Mouse (Mus musculus) liver, adult 2 months (tissue): Measurements from ENCODE around the gene Morc3. TPM values are rescaled to one million over a fixed set of nuclear protein-coding genes. Genes with fewer than 3 reads are reported as not detected.

Experiments used
- DNase-seq: peaks from one replicate; pipeline ENCODE4 v3.0.0-alpha.2; 2011; ENCODE audit warnings: low read depth, low spot score; ENCODE audit errors: extremely low read depth
- H3K27ac ChIP-seq: fragments of 200-500 bp; replicated peaks from 2 replicates; pipeline ENCODE4 v1.5.1; 2012; ENCODE audit warnings: low read depth, mild to moderate bottlenecking, control low read depth, inconsistent platforms, low read length; ENCODE audit not compliant: insufficient read depth
- H3K27me3 ChIP-seq: fragments of 200-500 bp; 2 replicates; pipeline ENCODE4 v1.6.1; 2012; ENCODE audit warnings: mild to moderate bottlenecking, moderate library complexity, low read length, inconsistent platforms; ENCODE audit not compliant: control insufficient read depth, insufficient read depth
- H3K36me3 ChIP-seq: fragments of 200-500 bp; 2 replicates; pipeline ENCODE4 v1.6.1; 2012; ENCODE audit warnings: low read length, inconsistent platforms; ENCODE audit not compliant: control insufficient read depth, insufficient read depth
- H3K4me1 ChIP-seq: fragments of 200-500 bp; 2 replicates; pipeline ENCODE4 v1.6.1; 2011; ENCODE audit warnings: low read length; ENCODE audit not compliant: control insufficient read depth, insufficient read depth
- H3K4me3 ChIP-seq: fragments of 200-500 bp; 2 replicates; pipeline ENCODE4 v1.5.1; 2011; ENCODE audit warnings: low read depth, mild to moderate bottlenecking, control low read depth, low read length, moderate library complexity; ENCODE audit not compliant: insufficient read depth
- H3K79me2 ChIP-seq: fragments of 200-500 bp; 2 replicates; pipeline ENCODE4 v1.6.1; 2012; ENCODE audit warnings: inconsistent platforms, mild to moderate bottlenecking, low read length, moderate library complexity; ENCODE audit not compliant: control insufficient read depth, insufficient read depth
- H3K9ac ChIP-seq: fragments of 200-500 bp; 2 replicates; pipeline ENCODE4 v1.6.1; 2012; ENCODE audit warnings: low read depth, mild to moderate bottlenecking, control low read depth, inconsistent platforms, low read length
- CTCF ChIP-seq: fragments of 200-500 bp; IDR thresholded peaks from 2 replicates; pipeline ENCODE4 v1.5.1; 2011; ENCODE audit warnings: low read depth, low read length, control low read depth
- POLR2A ChIP-seq: fragments of 200-500 bp; IDR thresholded peaks from 2 replicates; pipeline ENCODE4 v1.6.1; 2011; ENCODE audit warnings: low read length, control low read depth; ENCODE audit not compliant: insufficient read depth; ENCODE audit errors: extremely low read depth
- WGBS: fragments of 180-500 bp; shearing (Covaris S2); methylation state at CpG from one replicate; pipeline ENCODE4 v1.1.7; 2018; 5-methylcytosine and 5-hydroxymethylcytosine counted together
- polyA plus RNA-seq: library from polyadenylated mRNA; depleted of rRNA; stranded (reverse); fragments of >200 nt; gene quantifications from 2 replicates; pipeline ENCODE4 v1.2.3, GENCODE M21; 2012
- total RNA-seq: library from RNA; depleted of rRNA; stranded (reverse); fragments of >200 nt; gene quantifications from 2 replicates; pipeline ENCODE4 v1.2.3, GENCODE M21; 2014

Morc3 gene
- total and polyA plus RNA-seq, 2 experiments, result 2.7 to 26.8 TPM

DNA sequence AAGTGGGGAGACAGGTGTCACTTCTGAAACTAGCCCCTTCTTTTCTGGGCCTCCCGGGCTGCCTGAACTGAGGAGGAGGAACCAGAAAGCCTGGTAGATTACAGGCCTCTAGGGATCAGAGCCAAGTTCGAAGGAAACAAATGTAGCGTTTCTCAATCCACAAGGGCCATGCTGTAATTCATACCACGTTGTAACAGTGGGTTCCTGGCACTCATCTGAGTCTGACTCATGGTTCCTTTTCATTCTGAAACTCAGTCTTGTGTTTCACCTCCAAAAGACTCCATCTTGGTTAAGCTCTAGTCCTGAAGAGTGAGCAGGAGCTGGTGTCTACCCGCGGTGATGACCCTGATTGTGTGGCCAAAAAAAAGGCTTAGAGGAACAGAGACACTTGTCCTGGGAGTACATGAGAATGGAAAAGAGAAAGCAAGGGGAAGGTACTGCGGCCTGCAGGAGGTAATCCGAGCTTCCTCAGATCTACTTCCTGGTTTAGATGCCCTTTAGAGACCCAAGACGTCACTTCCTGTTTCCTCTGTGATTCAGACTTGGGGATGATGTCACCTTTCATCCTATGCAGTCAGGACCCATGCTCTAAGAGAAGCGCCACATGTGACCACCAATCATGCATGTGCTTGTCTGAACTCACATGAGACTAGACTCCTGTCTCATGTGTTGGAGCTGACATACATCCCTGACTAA lies 82.1 kb downstream of the Morc3 start:
- no peak for TF ChIP-seq POLR2A
- no peak for TF ChIP-seq CTCF
- Histone ChIP-seq H3K36me3 (no peaks in the 10 kb centered on the region), H3K27me3 (no peaks in the 10 kb centered on the region), H3K9ac (no peak overlapping the region), H3K4me3 (no peak overlapping the region), H3K4me1 (peaks cover 6% of the 10 kb centered on the region), H3K79me2 (no peaks in the 10 kb centered on the region), H3K27ac (no peak overlapping the region)
- peak; percentile 51 for DNase-seq
- WGBS, result 53% methylated on average over 10 of the region's 10 CpGs

GRCm38 (mm10) chr16:93915338-93915849 lies 83.5 kb downstream of the Morc3 start:
- WGBS, result 38% methylated on average over 10 of the region's 10 CpGs
- TF ChIP-seq CTCF (peak; percentile 58), POLR2A (no peak)
- no peak for DNase-seq

DNA sequence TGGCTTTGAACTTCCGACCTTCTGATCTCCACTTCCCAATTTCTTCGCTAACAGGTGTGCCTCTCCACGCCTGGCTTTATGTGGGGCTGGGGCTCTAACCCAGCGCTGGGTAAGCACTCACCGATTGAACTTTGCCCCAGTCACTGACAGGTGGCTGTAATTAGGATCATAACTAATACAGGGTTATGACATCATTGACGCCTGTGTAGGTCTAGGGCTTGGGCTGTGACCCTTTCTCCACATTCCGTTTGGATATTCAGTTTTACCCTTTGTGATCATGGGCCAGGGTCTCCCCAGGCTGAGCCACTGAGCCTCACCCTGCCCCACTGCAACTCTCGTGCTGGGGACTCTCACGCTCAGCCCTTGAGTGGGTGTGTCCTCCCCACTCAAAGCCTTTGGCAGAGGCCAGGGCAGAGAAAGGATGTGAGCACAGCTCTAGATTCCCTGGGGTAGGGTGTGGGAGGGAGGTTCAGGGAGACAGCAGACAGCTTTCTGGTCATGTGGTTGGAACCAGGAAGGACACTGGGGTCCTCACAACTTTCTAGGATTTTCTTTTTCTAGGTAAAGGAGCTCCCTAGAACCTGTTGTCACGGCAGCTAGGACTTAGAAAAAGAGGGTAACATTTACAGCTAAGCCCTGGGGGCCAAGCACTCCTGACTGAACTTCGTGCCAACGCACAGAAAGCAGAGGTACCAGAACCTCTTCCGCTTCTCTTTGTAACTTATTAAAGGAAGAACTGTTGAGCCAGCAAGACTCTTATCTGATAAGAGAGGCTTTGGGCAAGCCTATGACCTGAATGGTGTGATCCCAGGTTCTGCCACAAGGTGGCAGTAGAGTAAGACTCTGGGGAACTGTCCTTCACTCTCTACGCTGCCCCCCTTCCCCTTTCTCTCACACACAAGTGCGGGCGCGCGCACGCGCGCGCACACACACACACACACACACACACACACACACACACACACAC lies 86.1 kb downstream of the Morc3 start:
- 34% methylated on average over 22 of the region's 22 CpGs for WGBS
- H3K27ac ChIP-seq, result no peak overlapping the region
- no peaks in the 10 kb centered on the region for H3K27me3 ChIP-seq
- DNase-seq, result peak; percentile 68
- H3K4me1 ChIP-seq, result peaks cover 7% of the 10 kb centered on the region; the same call in 1 of the 2 replicates
- H3K36me3 ChIP-seq, result no peaks in the 10 kb centered on the region
- no peak overlapping the region for H3K9ac ChIP-seq
- H3K79me2 ChIP-seq, result no peaks in the 10 kb centered on the region
- TF ChIP-seq CTCF (peak; percentile 75), POLR2A (no peak)
- no peak overlapping the region for H3K4me3 ChIP-seq

More at GRCm38 (mm10) chr16:93915338-93915849, 83.5 kb downstream of the Morc3 start:
- Histone ChIP-seq H3K9ac (no peak overlapping the region), H3K36me3 (no peaks in the 10 kb centered on the region), H3K27ac (no peak overlapping the region), H3K4me3 (no peak overlapping the region), H3K4me1 (peaks cover 6% of the 10 kb centered on the region), H3K27me3 (no peaks in the 10 kb centered on the region), H3K79me2 (no peaks in the 10 kb centered on the region)

DNA sequence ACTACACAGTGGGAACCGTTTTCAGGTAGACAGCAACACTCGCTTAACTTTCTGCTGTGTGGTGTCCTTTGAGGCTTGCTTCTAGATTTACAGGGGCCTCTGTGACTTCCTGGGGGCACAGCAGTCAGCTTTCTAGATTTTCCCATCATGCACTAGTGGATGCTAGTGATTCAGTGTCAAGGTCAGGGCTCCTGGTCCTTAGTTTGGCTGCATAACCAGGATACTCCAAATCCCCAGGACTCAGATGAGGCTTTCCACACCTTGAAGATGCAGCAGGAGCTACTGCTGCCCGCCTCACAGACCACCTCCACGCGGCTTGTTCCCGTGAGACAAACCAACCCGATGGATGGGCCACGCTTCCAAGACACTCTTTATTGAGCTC lies 86.7 kb downstream of the Morc3 start:
- Histone ChIP-seq H3K27ac (no peak overlapping the region), H3K36me3 (no peaks in the 10 kb centered on the region), H3K9ac (no peak overlapping the region), H3K79me2 (no peaks in the 10 kb centered on the region; the same call in 1 of the 2 replicates), H3K4me1 (peaks cover 7% of the 10 kb centered on the region; the same call in 1 of the 2 replicates), H3K4me3 (no peak overlapping the region), H3K27me3 (no peaks in the 10 kb centered on the region)
- TF ChIP-seq CTCF (no peak), POLR2A (no peak)
- DNase-seq, result no peak
- WGBS, result 71% methylated on average over 8 of the region's 8 CpGs

GRCm38 (mm10) chr16:93919189-93919588 lies 87.3 kb downstream of the Morc3 start:
- no peak overlapping the region for H3K27ac ChIP-seq
- H3K36me3 ChIP-seq, result no peaks in the 10 kb centered on the region
- TF ChIP-seq CTCF (no peak), POLR2A (no peak)
- peaks cover under 1% of the 10 kb centered on the region; the same call in 1 of the 2 replicates for H3K79me2 ChIP-seq
- H3K27me3 ChIP-seq, result no peaks in the 10 kb centered on the region
- DNase-seq, result no peak
- H3K4me3 ChIP-seq, result no peak overlapping the region
- no peak overlapping the region for H3K9ac ChIP-seq
- peaks cover 5% of the 10 kb centered on the region; the same call in 1 of the 2 replicates for H3K4me1 ChIP-seq
- 84% methylated on average over 20 of the region's 20 CpGs for WGBS
